Mouse (Mus musculus) bone marrow, adult 2 months (tissue): Measurements from ENCODE around the gene Pik3cg. TPM values are rescaled to one million over a fixed set of nuclear protein-coding genes. Genes with fewer than 3 reads are reported as not detected.
A peak's percentile ranks its signal among the peaks of the same experiment; 100 is the strongest.
"Not testable (repeated sequence)": the region's sequence is repeated elsewhere in the genome, so short reads cannot be mapped to it uniquely, and the experiment has no call there.

Source experiments
- H3K27ac ChIP-seq: fragments of 200-500 bp; 2 replicates; pipeline ENCODE4 v1.5.1; 2012; ENCODE audit warnings: low read depth, mild to moderate bottlenecking, control low read depth, inconsistent platforms, low read length; ENCODE audit not compliant: control insufficient read depth, poor library complexity, insufficient read depth
- H3K4me1 ChIP-seq: fragments of 200-500 bp; 2 replicates; pipeline ENCODE4 v1.6.1; 2011; ENCODE audit warnings: low read length; ENCODE audit not compliant: control insufficient read depth, insufficient read depth
- H3K4me3 ChIP-seq: fragments of 200-500 bp; replicated peaks from 2 replicates; pipeline ENCODE3; 2011; ENCODE audit warnings: mild to moderate bottlenecking, low read depth, low read length, control low read depth; ENCODE audit not compliant: control insufficient read depth
- CTCF ChIP-seq: fragments of 200-500 bp; IDR thresholded peaks from 2 replicates; pipeline ENCODE4 v1.5.1; 2011; ENCODE audit warnings: low read length, control low read depth; ENCODE audit not compliant: control insufficient read depth, insufficient read depth
- POLR2A ChIP-seq: fragments of 200-500 bp; IDR thresholded peaks from 2 replicates; pipeline ENCODE4 v1.6.1; 2011; ENCODE audit warnings: low read depth, mild to moderate bottlenecking, control low read depth, low read length, borderline replicate concordance; ENCODE audit not compliant: control insufficient read depth
- WGBS: fragments of 180-500 bp; shearing (Covaris S2); methylation state at CpG from one replicate; pipeline ENCODE4 v1.1.7; 2018; 5-methylcytosine and 5-hydroxymethylcytosine counted together
- polyA plus RNA-seq: library from polyadenylated mRNA; stranded (reverse); fragments of >200 nt; gene quantifications from 2 replicates; pipeline ENCODE4 v1.2.4, GENCODE M21; 2011; ENCODE audit warnings: low replicate concordance; ENCODE audit not compliant: missing spikeins, insufficient read depth, insufficient read length

Pik3cg gene
- 4.7 and 10.5 TPM in 2 replicates for polyA plus RNA-seq

DNA sequence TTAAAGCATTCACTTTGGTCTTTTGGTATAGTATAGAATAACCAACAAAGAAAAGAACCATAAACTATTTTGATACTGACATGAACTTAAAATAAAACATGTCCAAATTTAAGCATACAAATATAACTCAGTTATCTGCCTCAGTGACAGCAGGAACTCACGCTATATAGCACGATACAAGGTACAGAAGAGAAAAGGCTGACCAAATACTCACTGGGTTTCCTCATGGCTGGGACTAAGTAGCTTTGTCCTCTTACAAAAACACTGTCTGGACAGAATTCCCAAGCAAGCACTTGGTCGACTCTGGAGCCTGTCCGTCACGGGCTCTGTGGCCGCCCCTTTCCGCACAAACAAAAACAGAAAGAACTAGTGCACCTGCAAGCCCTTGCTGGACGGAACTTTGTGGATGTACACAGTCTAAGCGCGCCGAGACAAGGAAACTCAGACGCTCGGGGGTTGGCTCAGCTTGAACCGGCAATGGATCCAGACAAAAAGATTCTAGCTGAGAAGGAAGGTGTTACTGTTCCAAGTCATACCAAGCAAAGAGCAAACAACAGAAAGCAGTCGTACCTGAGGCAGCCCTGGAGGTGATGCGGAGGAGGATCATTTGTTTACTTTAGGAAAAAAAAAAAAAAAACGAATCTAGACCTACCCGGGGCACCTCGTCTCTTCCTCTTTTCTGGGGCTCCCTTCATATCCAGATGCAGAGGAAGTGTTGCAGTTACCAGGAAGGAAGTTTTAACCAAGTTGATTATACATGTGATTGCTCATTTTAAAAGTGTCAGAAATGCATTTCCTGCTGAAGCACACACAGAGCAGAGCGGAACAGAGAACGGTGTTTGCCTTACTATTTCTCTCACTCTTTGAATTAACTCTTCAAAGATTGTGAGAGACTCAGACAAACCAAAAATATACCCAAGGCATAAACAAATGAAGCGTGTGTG is at the start of gene Pik3cg:
TSS of gene Pik3cg (minus strand) at position 712 of the 944 bp plus-strand sequence.
- TF ChIP-seq CTCF (no peak), POLR2A (0 out of 2 replicates have a peak, but pooled peaks have one; percentile 14)
- under 1% methylated on average over 22 of the region's 22 CpGs for WGBS
- H3K4me1 ChIP-seq: peaks cover 8% of the 10 kb centered on the region
- H3K4me3 ChIP-seq: peak within 1 kb of the TSS; percentile 87
- H3K27ac ChIP-seq: peak within 1 kb of the TSS; percentile 95

DNA sequence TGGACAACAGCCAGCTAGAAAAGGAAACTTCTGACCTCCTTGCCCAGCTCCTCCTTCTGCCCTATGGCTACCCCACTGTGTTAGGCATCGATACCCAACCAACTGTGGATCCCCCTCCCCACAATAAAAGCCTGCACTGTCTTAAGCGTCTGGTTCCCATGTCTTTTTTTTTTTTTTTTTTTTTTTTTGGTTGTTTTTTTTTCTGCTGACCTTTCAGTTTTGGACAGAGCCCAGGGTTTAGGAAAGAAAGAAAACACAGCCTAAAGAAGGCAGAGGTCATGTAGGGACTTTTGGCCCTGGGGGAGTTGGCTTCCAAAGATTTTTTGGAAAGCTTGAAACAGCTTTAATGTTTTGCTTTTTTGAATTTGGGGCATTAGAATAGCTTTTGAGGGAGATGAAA is 40.0 kb upstream of the Pik3cg start:
- TF ChIP-seq CTCF (no peak), POLR2A (no peak)
- WGBS: 77% methylated on average over 2 of the region's 2 CpGs
- no peak overlapping the region for H3K27ac ChIP-seq
- H3K4me3 ChIP-seq: no peak overlapping the region
- H3K4me1 ChIP-seq: peaks cover 3% of the 10 kb centered on the region

DNA sequence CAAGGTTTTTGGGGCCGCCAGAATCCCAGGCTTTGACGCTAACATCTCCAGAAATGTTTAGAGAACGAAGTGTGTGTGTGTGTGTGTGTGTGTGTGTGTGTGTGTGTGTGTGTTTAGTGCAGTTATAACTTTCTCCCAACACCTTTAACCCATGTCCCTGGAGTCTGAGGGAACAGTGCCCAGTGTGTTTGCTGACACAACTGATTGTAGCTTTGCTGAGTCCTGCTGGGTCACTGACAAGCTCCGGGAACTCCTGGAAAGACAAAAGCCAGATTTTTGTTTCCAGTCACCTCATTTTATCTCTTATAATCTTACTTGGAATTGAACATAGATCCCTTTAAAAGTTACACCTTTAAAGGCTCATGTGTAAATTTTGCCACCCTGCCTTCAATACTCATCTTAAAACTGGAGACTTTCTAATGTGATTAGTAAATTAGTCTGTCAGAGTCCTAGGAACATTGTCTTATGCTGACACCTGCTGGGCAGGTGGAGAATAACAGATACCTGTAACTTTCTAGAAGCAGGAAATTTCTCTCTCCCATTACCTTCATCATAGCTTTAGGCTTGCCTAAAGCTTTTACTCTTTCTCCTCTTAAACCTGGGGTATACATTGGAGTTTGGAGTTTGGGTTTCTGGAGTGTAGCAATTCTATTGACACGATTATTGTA is 37.2 kb upstream of the Pik3cg start:
- 80% methylated on average over 5 of the region's 5 CpGs for WGBS
- no peak for TF ChIP-seq CTCF
- TF ChIP-seq POLR2A: no peak
- H3K27ac ChIP-seq: no peak overlapping the region

DNA sequence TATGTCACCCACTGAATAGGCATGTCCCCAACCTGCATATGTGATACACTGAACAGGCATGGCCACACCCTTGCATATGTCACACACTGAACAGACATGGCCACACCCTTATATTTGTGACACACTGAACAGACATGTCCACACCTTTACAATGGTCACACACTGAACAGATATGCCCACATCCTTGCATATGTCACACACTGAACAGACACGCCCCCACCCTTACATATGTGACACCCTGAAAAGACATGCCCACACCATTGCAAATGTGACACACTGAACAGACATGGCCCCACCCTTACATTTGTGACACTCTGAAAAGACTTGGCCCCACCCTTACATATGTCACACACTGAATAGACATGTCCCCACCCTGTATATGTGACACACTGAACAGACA is 35.1 kb upstream of the Pik3cg start:
- 86% methylated on average over 1 of the region's 1 CpGs for WGBS
- TF ChIP-seq CTCF (no peak), POLR2A (no peak)

More for the DNA sequence above, 37.2 kb upstream of the Pik3cg start:
- Histone ChIP-seq H3K4me3 (no peak overlapping the region), H3K4me1 (peaks cover 5% of the 10 kb centered on the region)

DNA sequence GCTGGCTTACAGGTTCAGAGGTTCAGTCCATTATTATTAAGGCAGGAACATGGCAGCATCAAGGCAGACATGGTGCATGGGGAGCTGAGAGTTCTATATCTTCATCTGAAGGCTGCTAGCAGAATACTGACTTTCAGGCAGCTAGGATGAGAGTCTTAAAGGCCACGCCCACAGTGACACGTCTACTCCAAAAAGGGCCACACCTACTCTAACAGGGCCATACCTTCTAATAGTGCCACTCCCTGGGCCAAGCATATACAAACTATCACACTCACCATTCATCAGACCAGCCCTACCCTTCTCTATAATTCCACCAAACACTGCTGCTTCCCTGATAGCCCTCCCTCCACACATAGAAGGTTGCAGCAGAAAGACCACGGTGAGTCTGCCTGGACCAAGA is 30.7 kb upstream of the Pik3cg start:
- WGBS: 73% methylated on average over 3 of the region's 3 CpGs
- not testable (repeated sequence) for H3K27ac ChIP-seq, H3K4me3 ChIP-seq, H3K4me1 ChIP-seq

More for the DNA sequence above, 35.1 kb upstream of the Pik3cg start:
- H3K27ac ChIP-seq: no peak overlapping the region
- no peak overlapping the region for H3K4me3 ChIP-seq
- H3K4me1 ChIP-seq: peaks cover 8% of the 10 kb centered on the region

DNA sequence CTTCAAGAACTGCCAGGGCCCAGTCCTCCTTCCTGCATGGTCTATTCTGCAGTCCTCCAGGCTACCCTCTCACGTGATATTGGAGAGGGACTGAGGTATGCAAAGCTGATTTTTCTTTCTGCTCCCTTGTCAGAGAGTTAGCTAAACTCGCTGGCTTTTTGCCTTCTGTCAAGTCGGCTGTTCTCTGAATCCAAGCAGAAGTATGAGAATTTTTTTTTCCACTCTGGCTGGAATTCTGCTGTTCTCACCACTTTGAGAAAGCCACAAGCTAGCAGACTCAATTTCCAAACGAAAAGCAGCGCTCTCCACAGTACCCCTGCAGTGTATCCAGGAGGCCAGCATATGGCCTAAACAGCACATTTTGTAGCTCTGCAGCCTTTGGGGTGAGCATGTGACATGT is 30.0 kb upstream of the Pik3cg start:
- TF ChIP-seq POLR2A (no peak), CTCF (no peak)
- 71% methylated on average over 5 of the region's 5 CpGs for WGBS
- H3K27ac ChIP-seq: no peak overlapping the region
- no peak overlapping the region for H3K4me3 ChIP-seq
- peaks cover 4% of the 10 kb centered on the region for H3K4me1 ChIP-seq

DNA sequence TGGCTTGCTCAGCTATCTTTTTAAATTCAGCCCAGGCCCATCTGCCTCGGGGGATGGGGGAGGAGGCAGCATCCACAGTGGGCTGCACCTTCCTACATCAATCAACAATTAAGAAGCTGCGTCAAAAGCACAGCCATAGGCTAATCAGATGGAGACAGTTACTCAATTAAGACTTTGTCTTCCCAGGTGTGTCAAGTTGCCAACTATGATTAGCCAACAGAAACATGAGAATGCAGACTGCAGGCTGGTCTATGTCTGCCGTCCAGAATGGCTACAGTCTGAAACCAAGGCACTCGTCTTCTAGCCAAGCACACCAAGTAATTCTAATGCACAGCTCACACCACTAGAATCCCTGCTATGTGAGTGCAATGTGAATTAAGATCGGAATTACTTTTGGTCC is 29.4 kb upstream of the Pik3cg start:
- no peak overlapping the region for H3K27ac ChIP-seq
- TF ChIP-seq CTCF (no peak), POLR2A (no peak)
- peaks cover 3% of the 10 kb centered on the region for H3K4me1 ChIP-seq
- 70% methylated on average over 5 of the region's 5 CpGs for WGBS
- no peak overlapping the region for H3K4me3 ChIP-seq

DNA sequence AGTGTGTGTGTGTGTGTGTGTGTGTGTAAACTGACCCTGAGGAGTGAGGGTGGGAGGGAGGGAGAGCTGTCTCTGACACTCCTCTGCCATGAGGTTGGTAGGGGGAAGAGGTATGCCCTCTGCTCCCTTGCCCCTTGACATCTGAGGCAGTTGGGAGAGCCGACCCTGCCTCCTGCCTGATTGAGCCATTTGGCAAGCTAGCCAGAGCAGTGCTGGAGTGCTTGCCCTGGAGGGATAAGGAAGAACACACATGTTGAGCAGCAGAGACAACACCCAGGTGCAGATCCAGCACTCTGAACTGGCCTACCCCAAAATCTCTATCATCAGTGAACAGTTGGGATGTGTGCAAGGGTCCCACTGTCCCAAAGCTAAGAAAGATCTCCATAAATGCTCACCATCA is 28.7 kb upstream of the Pik3cg start:
- TF ChIP-seq CTCF (no peak), POLR2A (no peak)
- H3K27ac ChIP-seq: no peak overlapping the region
- WGBS: 55% methylated on average over 1 of the region's 1 CpGs
- H3K4me3 ChIP-seq: no peak overlapping the region
- H3K4me1 ChIP-seq: peaks cover 3% of the 10 kb centered on the region
